Mouse (Mus musculus): ENCODE data around the gene Trim69.

Gene Trim69

GRCm38 (mm10) chr2:122160680-122161079, at the start of gene Trim69:
TSS of gene Trim69 (plus strand) at chr2:122160700.
- DNase-seq (ENCODE audit: low read depth, low spot score): peak; percentile 48

GRCm38 (mm10) chr2:122116888-122117287, 43.6 kb upstream of the Trim69 start:
- DNase-seq (ENCODE audit: low read depth, low spot score): no peak

GRCm38 (mm10) chr2:122117961-122118958, 42.2 kb upstream of the Trim69 start, which contains the start of gene Spg11:
TSS of gene Spg11 (minus strand) at chr2:122118386.
- DNase-seq (ENCODE audit: low read depth, low spot score): peak; percentile 92

GRCm38 (mm10) chr2:122125680-122126572, 34.6 kb upstream of the Trim69 start:
- no peak for DNase-seq (ENCODE audit: low read depth, low spot score)

- no peak for DNase-seq (ENCODE audit: low read depth, low spot score)
These were observed 33.6 kb upstream of the Trim69 start for GRCm38 (mm10) chr2:122126765-122127347.

- DNase-seq (ENCODE audit: low read depth, low spot score): no peak
These were observed 32.9 kb upstream of the Trim69 start for GRCm38 (mm10) chr2:122127635-122128034.

- DNase-seq (ENCODE audit: low read depth, low spot score): no peak
These were observed 28.4 kb upstream of the Trim69 start for GRCm38 (mm10) chr2:122132078-122132477.

GRCm38 (mm10) chr2:122132618-122133017, 27.9 kb upstream of the Trim69 start:
- no peak for DNase-seq (ENCODE audit: low read depth, low spot score)

- DNase-seq (ENCODE audit: low read depth, low spot score): no peak
These were observed 22.5 kb upstream of the Trim69 start for GRCm38 (mm10) chr2:122137839-122138465.

- no peak for DNase-seq (ENCODE audit: low read depth, low spot score)
These were observed 19.7 kb upstream of the Trim69 start for GRCm38 (mm10) chr2:122140815-122141214.

GRCm38 (mm10) chr2:122141332-122141967, 19.1 kb upstream of the Trim69 start:
- no peak for DNase-seq (ENCODE audit: low read depth, low spot score)

- no peak for DNase-seq (ENCODE audit: low read depth, low spot score)
These were observed 17.4 kb upstream of the Trim69 start for GRCm38 (mm10) chr2:122143111-122143510.

- no peak for DNase-seq (ENCODE audit: low read depth, low spot score)
These were observed 14.7 kb upstream of the Trim69 start for GRCm38 (mm10) chr2:122145756-122146155.

- DNase-seq (ENCODE audit: low read depth, low spot score): no peak
These were observed 13.8 kb upstream of the Trim69 start for GRCm38 (mm10) chr2:122146687-122147086.

- peak; percentile 81 for DNase-seq (ENCODE audit: low read depth, low spot score)
These were observed 12.8 kb upstream of the Trim69 start, which contains the start of gene B2m for GRCm38 (mm10) chr2:122147508-122148241. TSS of gene B2m (plus strand) at chr2:122147686.

- DNase-seq (ENCODE audit: low read depth, low spot score): no peak
These were observed 12.1 kb upstream of the Trim69 start for GRCm38 (mm10) chr2:122148242-122148917.

GRCm38 (mm10) chr2:122149316-122149715, 11.2 kb upstream of the Trim69 start:
- no peak for DNase-seq (ENCODE audit: low read depth, low spot score)

GRCm38 (mm10) chr2:122149716-122150115, 10.8 kb upstream of the Trim69 start:
- no peak for DNase-seq (ENCODE audit: low read depth, low spot score)

- DNase-seq (ENCODE audit: low read depth, low spot score): no peak
These were observed 9.3 kb upstream of the Trim69 start for GRCm38 (mm10) chr2:122151221-122151620.
